Mouse (Mus musculus) c-Kit-positive CD71-positive TER-119-negative erythroid progenitor cells, embryonic 14.5 days (primary cell): Measurements from ENCODE around the gene Glrx2.
"Not testable (repeated sequence)": the region's sequence is repeated elsewhere in the genome, so short reads cannot be mapped to it uniquely, and the experiment has no call there.

Experiments used
- DNase-seq: peaks from one replicate; pipeline ENCODE4 v3.0.0-alpha.2; 2013; ENCODE audit warnings: low read depth

Gene Glrx2

DNA sequence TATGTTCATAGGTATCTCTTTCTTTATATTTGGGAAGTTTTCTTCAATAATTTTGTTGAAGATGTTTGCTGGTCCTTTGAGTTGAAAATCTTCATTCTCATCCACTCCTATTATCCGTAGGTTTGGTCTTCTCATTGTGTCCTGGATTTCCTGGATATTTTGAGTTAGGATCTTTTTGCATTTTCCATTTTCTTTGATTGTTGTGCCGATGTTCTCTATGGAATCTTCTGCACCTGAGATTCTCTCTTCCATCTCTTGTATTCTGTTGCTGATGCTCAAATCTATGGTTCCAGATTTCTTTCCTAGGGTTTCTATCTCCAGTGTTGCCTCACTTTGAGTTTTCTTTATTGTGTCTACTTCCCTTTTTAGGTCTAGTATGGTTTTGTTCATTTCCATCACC, at the start of gene Glrx2:
Gene Glrx2 (plus strand): TSS at position 301 of the 400 bp plus-strand sequence.
- DNase-seq, result not testable (repeated sequence)

DNA sequence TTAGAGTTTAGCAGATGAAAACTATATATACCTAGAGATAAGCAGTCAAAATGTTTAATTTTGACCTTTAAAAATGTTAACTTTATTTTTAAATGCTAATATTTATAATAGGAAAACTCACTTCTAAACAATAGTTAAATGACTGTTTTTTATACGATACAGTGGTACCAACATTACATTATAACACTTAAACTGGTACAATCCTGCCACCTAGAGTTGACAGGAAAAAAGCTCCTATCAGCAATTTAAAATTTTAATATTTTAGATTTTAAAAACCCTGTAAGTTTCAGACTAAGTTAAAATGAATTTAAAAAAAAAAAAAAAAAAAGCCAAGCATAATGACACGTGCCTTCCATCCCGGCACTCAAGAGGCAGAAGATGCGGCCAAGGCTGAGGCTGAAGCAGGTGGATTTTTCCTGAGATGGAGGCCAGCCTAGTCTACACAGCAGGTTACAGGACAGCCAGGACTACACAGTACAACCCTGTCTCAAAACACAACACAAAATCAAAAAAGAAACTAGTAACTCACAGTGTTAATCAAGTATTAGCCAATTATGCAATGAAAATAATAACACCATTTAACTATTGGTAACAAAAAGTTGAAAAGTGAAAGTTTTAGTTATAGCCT, 40.3 kb upstream of the Glrx2 start:
- DNase-seq, result no peak

DNA sequence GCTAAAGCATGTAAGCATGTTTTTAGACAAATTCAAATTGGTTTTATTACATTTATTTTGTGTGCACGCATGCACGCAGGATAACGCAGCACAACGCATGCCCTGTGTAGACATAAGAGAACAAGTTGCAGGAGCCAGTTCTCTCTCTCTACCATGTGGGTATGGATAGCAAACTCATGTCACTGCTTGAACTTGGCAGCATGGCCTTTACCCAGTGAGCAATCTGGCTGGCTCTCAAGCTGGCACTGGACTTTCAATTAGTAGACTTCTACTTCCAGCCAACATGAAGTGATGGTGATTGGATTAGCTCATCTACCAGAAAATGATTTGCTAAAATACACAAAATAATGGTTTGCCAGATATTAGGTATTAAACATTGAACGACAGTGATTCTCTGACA, 35.0 kb upstream of the Glrx2 start:
- DNase-seq, result no peak

DNA sequence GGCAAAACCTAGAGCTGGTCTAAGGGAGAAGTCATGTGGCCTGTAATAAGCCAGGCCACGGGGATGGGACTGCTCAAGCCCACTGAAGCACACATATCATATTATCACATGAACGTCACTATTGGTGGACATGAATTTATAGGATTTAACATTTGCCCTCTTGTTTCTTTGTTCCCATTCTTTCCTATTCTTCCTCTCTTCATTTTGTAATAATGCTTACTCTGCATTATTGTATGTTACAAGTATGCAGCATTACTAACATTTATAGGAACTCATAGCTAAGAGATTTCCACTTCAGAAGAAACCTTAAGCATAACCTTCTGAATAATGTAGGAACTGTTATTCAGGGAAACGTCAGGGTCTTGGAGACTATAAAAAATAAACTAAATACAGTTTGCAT, 31.3 kb upstream of the Glrx2 start:
- DNase-seq, result no peak

DNA sequence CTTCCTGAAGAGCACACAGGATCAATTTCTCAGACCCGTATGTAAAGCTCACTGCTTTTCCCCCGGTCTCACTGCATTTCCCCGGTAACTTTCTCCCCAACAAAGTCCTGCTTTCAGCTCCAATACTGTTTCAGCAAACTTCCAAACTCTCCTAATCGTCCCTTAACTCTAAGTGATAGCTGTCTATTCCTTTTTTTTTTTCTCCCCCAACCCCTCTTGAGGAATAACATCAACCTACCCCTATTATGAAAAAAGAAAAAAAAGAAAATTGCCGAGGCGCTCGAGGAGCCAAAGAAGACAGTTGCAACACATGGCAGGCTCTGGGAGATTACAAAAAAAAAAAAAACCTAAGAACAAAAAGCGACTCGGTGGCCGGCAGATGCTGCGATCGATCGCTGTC, 14.4 kb upstream of the Glrx2 start:
- no peak for DNase-seq

DNA sequence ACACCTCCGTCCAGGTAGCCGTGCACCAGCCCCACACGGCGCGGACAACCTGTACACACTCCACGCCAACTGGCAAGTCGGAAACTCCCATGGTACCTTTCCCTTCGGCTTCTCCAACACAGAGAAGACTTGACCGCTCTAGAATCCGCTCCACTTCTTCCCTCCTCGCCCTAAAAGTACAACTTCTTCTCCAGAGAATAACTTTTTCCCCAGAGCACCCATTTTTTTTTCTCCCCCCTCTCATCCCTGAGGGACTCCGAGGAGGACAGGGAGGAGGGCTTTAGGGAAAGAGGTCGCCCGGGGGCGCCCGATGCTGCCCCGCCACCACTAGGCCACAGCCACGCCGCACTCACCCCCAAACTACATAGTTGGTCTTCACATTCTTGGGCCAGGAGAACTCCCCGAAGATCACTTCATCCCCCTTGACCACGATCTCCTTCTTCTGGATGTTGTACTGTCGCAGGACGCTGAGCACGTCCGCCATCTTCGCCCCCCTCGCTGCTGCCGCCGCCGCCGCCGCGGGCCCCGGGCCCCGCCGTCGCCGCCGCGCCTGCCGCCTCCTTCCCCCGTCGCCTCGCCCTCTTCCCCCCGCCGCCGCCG, 13.9 kb upstream of the Glrx2 start:
- DNase-seq, result peak; percentile 34

DNA sequence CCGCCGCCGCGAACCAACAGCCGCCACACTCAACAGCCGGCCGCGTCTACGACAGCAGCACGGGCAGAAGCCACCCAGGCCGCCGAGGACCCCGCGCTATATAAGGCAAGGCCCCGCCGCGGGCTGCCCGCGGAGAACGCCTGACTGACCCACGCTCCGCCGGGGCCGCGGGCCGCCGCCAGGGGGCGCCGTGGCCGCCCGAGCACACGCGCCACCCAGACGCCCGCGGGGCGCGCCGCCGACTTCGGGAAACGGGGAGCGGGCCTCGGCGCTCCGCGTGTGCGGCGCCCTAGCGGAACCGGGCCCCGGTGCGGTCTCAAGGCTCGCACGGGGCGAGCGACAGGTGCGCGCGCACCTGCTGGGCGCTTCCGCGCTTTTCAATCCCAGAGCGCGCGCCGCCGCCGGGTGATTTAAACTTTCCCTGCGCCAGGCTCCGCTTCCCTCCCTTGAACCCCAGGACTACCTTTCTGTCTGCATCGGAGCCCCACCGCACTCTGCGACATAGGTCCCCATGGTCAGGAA, 13.3 kb upstream of the Glrx2 start, which contains the start of gene Cdc73:
Gene Cdc73 (minus strand): TSS at position 153 of the 522 bp plus-strand sequence.
- DNase-seq, result peak; percentile 72

DNA sequence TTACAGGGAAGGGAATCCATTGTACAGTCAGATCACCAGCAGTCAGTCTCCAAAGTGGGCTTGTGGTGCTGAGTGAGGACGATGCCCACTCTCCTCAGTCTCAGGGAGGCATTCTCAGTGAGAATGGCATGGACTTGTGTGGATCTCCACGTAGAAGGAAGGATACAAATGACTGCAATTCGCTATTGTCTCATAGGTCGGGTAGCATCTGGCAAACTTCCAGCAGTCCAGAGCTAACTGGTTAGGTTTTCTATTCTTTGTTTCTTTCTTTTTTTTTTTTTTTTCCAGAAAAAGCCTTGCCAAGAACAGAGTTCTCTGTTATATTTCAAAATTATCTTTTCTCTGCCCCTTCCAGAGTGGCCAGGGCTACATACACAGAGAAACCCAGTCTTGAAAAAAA, 9.1 kb upstream of the Glrx2 start:
- DNase-seq, result no peak

DNA sequence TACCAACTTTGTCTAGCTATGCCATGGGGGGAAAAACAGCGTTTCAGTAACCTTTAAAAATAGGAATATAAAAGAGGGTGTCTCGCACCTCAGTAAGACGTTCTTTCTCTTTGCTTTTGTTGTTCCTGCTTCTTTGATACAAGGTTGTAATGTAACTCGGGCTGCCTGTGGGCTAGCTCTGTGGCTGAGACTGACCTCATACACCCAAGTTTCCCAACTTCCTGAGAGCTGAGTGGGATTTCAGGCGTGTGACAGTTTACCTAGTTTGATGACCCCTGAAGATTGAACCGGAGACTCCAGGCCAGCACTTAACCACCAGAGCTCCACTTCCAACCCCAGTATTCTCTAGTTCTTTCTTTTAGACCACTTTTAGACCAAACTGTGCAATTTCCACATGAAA, 7.8 kb upstream of the Glrx2 start:
- DNase-seq, result no peak

DNA sequence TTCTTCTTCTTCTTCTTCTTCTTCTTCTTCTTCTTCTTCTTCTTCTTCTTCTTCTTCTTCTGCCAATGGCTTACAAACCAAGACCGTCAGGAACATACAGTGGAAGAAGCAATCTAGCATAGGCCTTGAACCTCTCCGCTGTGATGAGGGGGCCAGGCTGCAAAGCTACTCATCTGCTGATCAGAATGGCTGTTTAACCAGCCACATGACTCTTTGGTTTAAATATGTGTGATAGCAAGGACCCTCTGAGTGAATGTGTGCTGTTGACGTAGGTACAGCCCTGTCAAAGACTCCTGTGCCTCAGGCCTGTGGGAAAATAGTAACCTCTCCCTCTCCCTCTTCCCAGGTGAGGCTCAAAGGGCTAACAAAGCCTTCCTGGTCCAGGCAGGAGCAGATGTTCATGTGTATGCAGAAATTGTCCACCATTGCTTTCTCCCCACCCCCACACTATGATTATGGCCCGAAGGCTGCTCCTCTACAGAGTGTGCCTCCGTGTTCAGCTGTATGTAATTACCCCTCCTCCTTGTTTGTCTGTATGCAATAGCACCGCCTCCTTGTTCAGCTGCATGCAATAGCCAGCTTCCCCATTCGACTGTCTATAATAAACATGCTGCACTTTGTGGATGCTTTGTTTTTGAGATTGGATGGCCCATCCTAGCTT, 6.0 kb upstream of the Glrx2 start:
- DNase-seq, result no peak

DNA sequence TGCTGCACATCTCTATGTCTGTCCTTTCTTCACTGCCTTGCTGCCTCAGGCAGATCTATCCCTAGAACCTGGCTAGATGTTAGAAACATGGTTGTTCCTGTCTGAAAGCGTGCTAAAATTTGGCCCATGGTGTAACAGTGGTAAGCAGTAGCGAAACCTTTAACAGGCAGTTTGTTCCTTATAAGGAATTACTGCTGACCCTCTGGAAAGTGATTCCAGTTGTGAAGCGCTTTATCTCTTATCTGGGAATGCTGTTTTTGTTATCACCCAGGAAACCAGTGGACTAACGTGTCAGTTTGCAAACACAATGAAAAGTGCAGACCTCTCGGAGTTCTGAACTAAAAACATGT, 5.5 kb upstream of the Glrx2 start:
- DNase-seq, result no peak

DNA sequence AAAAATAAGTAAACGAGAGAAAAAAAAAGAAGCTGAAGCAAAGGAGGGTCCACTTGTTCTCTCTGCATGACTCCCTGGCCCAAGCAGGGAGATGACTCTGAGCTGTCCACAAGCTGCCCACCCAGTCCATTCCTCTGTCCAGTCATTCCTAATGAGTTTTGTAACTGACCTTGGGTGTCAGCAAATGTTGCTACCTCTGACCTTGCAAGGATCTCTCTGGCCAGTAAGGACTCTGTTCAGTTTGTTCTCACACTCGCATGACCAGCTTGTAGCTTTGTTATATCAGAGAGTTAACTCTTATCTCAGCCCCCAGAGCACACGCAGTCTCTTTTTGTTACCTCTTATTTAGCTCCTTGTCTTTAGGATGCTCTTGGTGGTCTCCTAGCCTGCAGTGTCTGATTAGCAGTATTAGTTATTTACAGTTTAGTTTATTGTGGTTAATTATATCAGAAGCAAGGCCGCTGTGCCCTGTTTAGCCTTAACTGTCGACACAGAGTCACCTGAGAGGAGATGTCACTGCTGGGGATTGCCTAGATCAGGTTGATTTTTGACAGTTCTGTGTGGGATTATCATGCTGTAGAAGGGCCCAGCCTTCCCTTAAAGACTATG, 8.4 kb downstream of the Glrx2 start:
- peak; percentile 51 for DNase-seq

DNA sequence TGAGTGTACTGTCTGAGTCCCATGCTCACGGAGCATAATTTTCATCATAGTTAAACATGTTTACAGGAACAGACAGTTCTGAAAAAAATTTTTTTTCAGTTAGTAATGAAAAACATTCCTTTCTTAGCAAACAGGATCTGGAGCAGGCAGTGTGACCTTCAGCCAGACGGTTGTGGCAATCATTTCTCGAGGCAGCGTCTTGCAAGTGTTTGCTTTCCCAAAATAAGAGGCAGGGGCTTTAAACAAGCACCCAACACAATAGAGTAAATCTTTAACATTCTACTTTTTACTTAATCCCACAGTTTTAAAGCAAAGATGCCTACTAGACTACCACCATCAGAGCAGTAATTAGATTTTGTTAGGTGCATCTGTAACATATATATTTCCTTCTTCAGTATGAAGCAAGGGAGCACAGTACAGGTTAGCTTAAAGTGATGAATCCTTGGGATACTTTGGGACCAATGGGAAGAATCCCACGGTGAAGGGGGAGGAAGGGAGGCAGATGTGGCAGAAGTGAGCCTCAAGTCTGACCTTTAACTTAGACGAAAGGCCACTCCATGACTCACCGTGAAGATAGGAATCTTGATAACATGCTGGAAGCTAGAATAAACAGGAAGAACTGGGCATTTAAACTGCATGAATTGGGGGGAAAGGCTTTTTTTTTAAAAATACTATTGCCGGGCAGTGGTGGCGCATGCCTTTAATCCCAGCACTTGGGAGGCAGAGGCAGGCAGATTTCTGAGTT, 11.7 kb downstream of the Glrx2 start:
- DNase-seq, result no peak

DNA sequence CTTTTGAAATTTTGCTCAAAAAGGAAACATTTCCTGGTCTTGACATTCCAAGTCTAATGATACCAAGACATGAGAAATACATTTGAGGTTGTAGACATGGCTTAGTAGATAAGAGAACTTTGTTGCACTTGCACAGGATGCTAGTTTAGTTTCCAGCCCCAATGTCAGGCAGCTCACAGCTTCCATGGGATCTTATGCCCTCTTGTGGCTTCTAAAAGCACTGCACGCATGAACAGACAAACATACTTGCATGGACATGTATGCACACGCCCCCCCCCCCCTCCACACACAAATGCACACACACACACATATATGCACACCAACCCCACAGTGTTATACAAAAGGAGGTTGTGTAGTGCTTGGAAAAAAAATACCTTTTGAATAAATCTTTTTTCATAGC, 14.8 kb downstream of the Glrx2 start:
- DNase-seq, result peak; percentile 79

DNA sequence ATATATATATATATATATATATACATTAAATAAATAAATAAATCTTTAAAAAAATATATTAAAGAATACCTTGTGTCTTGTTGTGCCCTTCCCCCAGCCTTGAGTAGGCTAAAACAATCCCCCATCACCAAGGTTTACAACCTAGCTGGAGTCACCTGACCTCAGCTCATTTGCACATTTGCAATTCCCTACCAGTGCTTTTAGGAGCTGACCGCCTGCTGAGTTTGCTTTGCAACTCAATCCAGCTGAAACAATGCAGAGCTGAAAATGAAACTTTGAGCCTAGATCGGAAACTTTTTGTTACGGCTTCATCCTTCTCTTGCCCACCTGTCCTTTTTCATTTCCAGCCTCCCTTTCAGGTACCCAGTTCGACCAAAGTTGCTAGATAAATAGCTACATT, 15.6 kb downstream of the Glrx2 start:
- no peak for DNase-seq

DNA sequence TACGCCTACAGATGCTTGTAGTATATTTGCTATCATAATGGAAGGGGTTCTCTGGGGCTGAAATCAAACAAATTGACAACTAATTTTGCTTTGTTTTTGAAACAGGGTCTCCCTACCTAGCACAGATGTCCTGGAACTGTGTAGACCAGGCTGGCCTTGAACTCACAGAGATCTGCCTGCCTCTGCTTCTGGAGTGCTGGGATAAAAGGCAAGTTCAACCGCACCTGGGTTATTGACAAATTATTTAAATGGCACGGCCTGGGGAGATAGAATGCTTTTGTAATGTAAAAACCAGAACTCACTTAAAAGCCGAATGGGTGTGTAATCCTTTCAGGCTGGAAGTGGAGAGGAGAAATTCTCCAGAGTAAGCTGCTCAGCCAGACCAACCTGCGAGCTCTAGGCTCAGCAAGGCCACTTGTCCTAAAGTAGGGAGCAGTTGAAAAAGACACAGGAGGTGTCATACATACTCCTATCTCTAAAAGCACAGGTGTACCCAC, 17.8 kb downstream of the Glrx2 start:
- DNase-seq, result no peak

DNA sequence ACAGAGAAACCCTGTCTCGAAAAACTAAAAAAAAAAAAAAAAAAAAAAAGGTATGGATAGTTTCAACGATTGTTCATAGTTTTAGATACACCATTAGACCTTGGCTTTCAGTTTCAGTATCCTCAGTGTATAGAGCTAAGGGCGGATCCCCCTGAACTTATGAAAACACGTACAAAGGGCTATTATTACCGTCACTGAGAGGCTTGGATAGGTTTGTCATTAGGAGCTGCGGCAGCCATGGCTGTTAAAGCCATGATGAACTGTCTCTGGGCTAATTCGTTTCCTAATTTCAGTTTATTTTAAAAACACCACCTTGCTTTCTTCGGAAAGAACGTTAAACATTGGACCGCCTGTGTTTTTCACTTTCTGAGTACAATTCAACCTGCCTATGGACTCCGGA, 22.7 kb downstream of the Glrx2 start:
- no peak for DNase-seq

DNA sequence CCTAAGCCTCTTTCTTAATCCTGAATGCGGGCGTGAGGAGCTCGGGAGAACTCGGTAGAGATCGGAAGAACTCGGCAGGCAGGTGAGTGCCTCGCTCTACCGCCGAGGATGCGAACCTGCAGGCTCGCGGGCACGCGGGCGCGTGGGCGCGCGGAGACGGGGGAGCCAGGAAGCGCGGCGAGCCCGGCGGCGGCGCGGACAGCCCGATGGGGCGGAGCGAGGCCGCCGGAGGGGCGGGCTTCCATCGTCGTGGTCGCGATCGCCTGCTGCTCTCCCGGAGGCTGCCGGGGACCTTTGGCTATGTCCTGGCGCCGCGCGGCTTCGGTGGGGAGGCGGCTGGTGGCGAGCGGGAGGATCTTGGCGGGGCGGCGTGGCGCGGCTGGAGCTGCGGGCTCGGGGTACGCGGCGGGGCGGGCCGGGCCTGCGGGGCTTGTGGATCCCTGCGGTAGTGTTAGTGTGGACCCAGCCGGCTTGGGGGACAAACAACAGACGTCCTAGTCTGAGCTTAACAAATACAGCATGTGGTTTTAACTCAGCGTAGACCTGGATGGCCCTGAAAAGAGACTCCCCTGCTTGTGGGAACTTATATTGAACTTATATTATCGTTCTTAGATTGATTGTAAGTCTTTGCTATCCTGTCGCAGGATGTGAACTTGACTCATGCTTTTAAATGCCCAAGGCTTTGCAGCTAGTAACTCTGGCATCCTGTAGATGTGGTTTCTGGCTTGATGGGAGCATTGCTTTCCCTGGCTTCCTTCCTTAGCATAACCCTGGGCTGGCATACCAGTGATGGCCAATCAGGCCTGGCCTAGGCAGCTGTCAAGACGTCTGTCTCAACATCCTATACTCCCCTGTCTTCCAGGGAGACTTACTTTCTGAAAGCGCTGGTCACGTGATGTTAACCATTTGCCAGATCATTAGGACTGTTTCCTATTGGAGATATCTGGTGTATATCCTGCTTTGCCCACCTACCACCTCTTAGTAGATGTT, 23.5 kb downstream of the Glrx2 start:
- peak; percentile 81 for DNase-seq

DNA sequence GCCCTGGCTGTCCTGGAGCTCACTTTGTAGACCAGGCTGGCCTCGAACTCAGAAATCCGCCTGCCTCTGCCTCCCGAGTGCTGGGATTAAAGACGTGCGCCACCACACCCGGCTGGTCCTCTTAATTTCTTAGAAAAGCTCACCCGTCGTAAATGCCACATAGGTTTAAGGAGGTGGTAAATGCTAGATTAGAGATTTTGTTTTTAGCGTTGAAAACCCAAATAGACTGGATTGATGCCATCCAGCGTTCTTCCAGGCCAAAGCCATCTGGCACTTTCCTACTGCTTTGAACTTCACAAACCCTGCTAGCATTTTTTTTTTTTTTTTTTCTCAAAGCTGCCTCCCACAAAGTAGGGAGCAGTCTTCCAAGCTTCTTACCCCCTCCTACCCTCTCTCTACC, 24.4 kb downstream of the Glrx2 start:
- no peak for DNase-seq

DNA sequence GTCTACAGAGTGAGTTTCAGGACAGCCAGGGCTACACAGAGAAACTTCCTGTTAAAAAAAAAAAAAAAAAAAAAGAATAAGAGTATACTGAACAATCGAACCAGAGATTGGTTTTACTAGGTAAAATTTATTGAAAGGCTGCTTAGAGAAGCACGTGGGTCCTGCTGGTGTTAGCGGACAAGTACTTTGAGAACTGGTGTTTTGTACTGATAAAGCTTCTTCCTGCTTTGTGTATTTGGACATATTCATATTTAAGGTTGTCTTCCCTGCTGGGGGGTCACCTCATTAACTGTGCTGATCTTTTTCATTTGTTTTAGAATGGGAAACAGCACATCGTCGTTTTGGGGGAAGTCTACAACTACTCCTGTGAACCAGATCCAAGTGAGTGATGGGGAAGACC, 25.2 kb downstream of the Glrx2 start:
- no peak for DNase-seq

DNA sequence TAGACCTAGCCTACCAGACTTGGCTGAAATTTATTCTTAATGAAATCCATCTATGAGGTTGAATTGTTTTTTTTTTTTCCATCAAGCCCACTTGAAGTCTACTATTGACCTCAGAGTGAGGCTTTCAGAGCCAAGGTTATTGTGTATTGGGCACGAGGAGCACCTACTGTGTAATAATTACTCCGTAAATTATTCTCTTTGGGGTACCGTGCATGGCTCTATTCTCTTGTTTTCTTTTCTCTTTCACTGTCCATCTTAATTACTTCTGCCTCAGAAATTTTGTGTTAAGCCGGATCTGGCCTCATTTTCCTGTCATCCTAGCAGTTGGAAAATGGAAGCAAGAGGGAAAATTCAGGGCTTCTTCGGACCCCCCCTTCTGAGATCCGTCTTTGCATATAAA, 26.0 kb downstream of the Glrx2 start:
- no peak for DNase-seq
